Mouse (Mus musculus): Measurements from ENCODE around the gene Fgf16. TPM values are rescaled to one million over a fixed set of nuclear protein-coding genes. Genes with fewer than 3 reads are reported as not detected.

Fgf16 gene
- not detected in 2 replicates for polyA plus RNA-seq (2015; fragmentation: Nextera tagmentation; extraction: Ambion mirVana)

GRCm38 (mm10) chrX:105764162-105765004 is at the start of gene Fgf16:
Gene Fgf16 (plus strand): TSS chrX:105764279.
- H3K4me2 ChIP-seq = peak within 1 kb of the TSS; percentile 47
- no peaks in the 10 kb centered on the region for H3K4me1 ChIP-seq (replicated peaks)
- H3K9me3 ChIP-seq (replicated peaks) = no peaks in the 10 kb centered on the region
- ATAC-seq (ENCODE audit: low read depth) = no peak
- no peaks in the 10 kb centered on the region for H3K36me3 ChIP-seq
- H3K27me3 ChIP-seq = peaks cover 73% of the 10 kb centered on the region
- peak within 1 kb of the TSS; percentile 36 for H3K4me3 ChIP-seq (replicated peaks)
- H3K9ac ChIP-seq = no peak within 1 kb of the TSS
- no peak within 1 kb of the TSS for H3K27ac ChIP-seq
- no peak for DNase-seq
- WGBS (ENCODE audit: insufficient replicate concordance) = 8% methylated on average over 53 of the region's 86 CpGs

GRCm38 (mm10) chrX:105714740-105715139 is 49.3 kb upstream of the Fgf16 start:
- no peak for DNase-seq
- H3K36me3 ChIP-seq = no peaks in the 10 kb centered on the region
- WGBS (ENCODE audit: insufficient replicate concordance) = 70% methylated on average over 4 of the region's 4 CpGs
- H3K9me3 ChIP-seq (replicated peaks) = no peaks in the 10 kb centered on the region
- H3K27me3 ChIP-seq = no peaks in the 10 kb centered on the region; the same call in 1 of the 2 replicates
- no peak overlapping the region for H3K4me3 ChIP-seq (replicated peaks)
- H3K4me1 ChIP-seq (replicated peaks) = no peaks in the 10 kb centered on the region
- no peak for ATAC-seq (ENCODE audit: low read depth)
- H3K9ac ChIP-seq = no peak overlapping the region
- no peak overlapping the region for H3K4me2 ChIP-seq
- no peak overlapping the region for H3K27ac ChIP-seq

- 73% methylated on average over 7 of the region's 7 CpGs for WGBS (ENCODE audit: insufficient replicate concordance)
- Histone ChIP-seq H3K36me3 (no peaks in the 10 kb centered on the region), H3K9ac (no peak overlapping the region), H3K4me1 (replicated peaks) (no peaks in the 10 kb centered on the region), H3K27ac (no peak overlapping the region), H3K4me2 (no peak overlapping the region), H3K27me3 (no peaks in the 10 kb centered on the region; the same call in 1 of the 2 replicates), H3K9me3 (replicated peaks) (no peaks in the 10 kb centered on the region), H3K4me3 (replicated peaks) (no peak overlapping the region)
- ATAC-seq (ENCODE audit: low read depth) = no peak
- no peak for DNase-seq
Measured at GRCm38 (mm10) chrX:105715789-105716321, 48.2 kb upstream of the Fgf16 start.

- H3K9me3 ChIP-seq (replicated peaks) = no peaks in the 10 kb centered on the region
- H3K4me2 ChIP-seq = no peak overlapping the region
- H3K27me3 ChIP-seq = no peaks in the 10 kb centered on the region; the same call in 1 of the 2 replicates
- WGBS (ENCODE audit: insufficient replicate concordance) = 59% methylated on average over 5 of the region's 5 CpGs
- ATAC-seq (ENCODE audit: low read depth) (no peak), DNase-seq (no peak)
- H3K4me3 ChIP-seq (replicated peaks) = no peak overlapping the region
- no peak overlapping the region for H3K27ac ChIP-seq
- no peak overlapping the region for H3K9ac ChIP-seq
- H3K4me1 ChIP-seq (replicated peaks) = no peaks in the 10 kb centered on the region
- H3K36me3 ChIP-seq = no peaks in the 10 kb centered on the region
Measured at GRCm38 (mm10) chrX:105718388-105718787, 45.7 kb upstream of the Fgf16 start.

- no peak overlapping the region for H3K9ac ChIP-seq
- WGBS (ENCODE audit: insufficient replicate concordance) = 61% methylated on average over 5 of the region's 5 CpGs
- no peak overlapping the region for H3K4me3 ChIP-seq (replicated peaks)
Measured at GRCm38 (mm10) chrX:105718943-105719342, 45.1 kb upstream of the Fgf16 start.

GRCm38 (mm10) chrX:105724174-105724573 is 39.9 kb upstream of the Fgf16 start:
- H3K27ac ChIP-seq = no peak overlapping the region
- H3K27me3 ChIP-seq = no peaks in the 10 kb centered on the region; the same call in 1 of the 2 replicates
- H3K4me2 ChIP-seq = no peak overlapping the region
- ATAC-seq (ENCODE audit: low read depth) = no peak
- H3K4me3 ChIP-seq (replicated peaks) = no peak overlapping the region
- WGBS (ENCODE audit: insufficient replicate concordance) = 28% methylated on average over 7 of the region's 7 CpGs
- no peaks in the 10 kb centered on the region for H3K36me3 ChIP-seq
- DNase-seq = no peak
- no peaks in the 10 kb centered on the region for H3K9me3 ChIP-seq (replicated peaks)
- H3K4me1 ChIP-seq (replicated peaks) = no peaks in the 10 kb centered on the region
- H3K9ac ChIP-seq = no peak overlapping the region

More at GRCm38 (mm10) chrX:105718943-105719342, 45.1 kb upstream of the Fgf16 start:
- Histone ChIP-seq H3K27me3 (no peaks in the 10 kb centered on the region; the same call in 1 of the 2 replicates), H3K4me1 (replicated peaks) (no peaks in the 10 kb centered on the region), H3K36me3 (no peaks in the 10 kb centered on the region), H3K4me2 (no peak overlapping the region), H3K9me3 (replicated peaks) (no peaks in the 10 kb centered on the region), H3K27ac (no peak overlapping the region)
- ATAC-seq (ENCODE audit: low read depth) (no peak), DNase-seq (no peak)

GRCm38 (mm10) chrX:105762847-105763527 is 1.1 kb upstream of the Fgf16 start:
- Histone ChIP-seq H3K4me1 (replicated peaks) (no peaks in the 10 kb centered on the region), H3K4me2 (peak overlapping the region; percentile 47), H3K36me3 (no peaks in the 10 kb centered on the region), H3K27me3 (peaks cover 73% of the 10 kb centered on the region), H3K9me3 (replicated peaks) (no peaks in the 10 kb centered on the region), H3K9ac (no peak overlapping the region), H3K27ac (no peak overlapping the region), H3K4me3 (replicated peaks) (no peak overlapping the region)
- 14% methylated on average over 22 of the region's 23 CpGs for WGBS (ENCODE audit: insufficient replicate concordance)
- no peak for DNase-seq
- ATAC-seq (ENCODE audit: low read depth) = no peak

GRCm38 (mm10) chrX:105763612-105764011 is 467 bp upstream of the Fgf16 start:
- Histone ChIP-seq H3K36me3 (no peaks in the 10 kb centered on the region), H3K27me3 (peaks cover 73% of the 10 kb centered on the region), H3K4me1 (replicated peaks) (no peaks in the 10 kb centered on the region), H3K4me3 (replicated peaks) (peak overlapping the region; percentile 36), H3K27ac (no peak overlapping the region), H3K9me3 (replicated peaks) (no peaks in the 10 kb centered on the region), H3K9ac (no peak overlapping the region), H3K4me2 (peak overlapping the region; percentile 47)
- ATAC-seq (ENCODE audit: low read depth) = no peak
- DNase-seq = no peak
- 10% methylated on average over 20 of the region's 20 CpGs for WGBS (ENCODE audit: insufficient replicate concordance)

GRCm38 (mm10) chrX:105765005-105765706 is 1.1 kb downstream of the Fgf16 start:
- no peak for ATAC-seq (ENCODE audit: low read depth)
- Histone ChIP-seq H3K4me1 (replicated peaks) (no peaks in the 10 kb centered on the region), H3K36me3 (no peaks in the 10 kb centered on the region), H3K9me3 (replicated peaks) (no peaks in the 10 kb centered on the region), H3K9ac (no peak overlapping the region), H3K4me3 (replicated peaks) (peak overlapping the region; percentile 36), H3K27ac (no peak overlapping the region), H3K27me3 (peaks cover 72% of the 10 kb centered on the region), H3K4me2 (peak overlapping the region; percentile 47)
- DNase-seq = no peak
- 15% methylated on average over 36 of the region's 36 CpGs for WGBS (ENCODE audit: insufficient replicate concordance)

- WGBS (ENCODE audit: insufficient replicate concordance) = 46% methylated on average over 6 of the region's 6 CpGs
- H3K27ac ChIP-seq = no peak overlapping the region
- H3K9ac ChIP-seq = no peak overlapping the region
- no peaks in the 10 kb centered on the region for H3K4me1 ChIP-seq (replicated peaks)
- H3K4me3 ChIP-seq (replicated peaks) = no peak overlapping the region
- no peaks in the 10 kb centered on the region for H3K36me3 ChIP-seq
- no peak for DNase-seq
- peaks cover 65% of the 10 kb centered on the region for H3K27me3 ChIP-seq
- H3K9me3 ChIP-seq (replicated peaks) = no peaks in the 10 kb centered on the region
- no peak overlapping the region for H3K4me2 ChIP-seq
- ATAC-seq (ENCODE audit: low read depth) = no peak
Measured at GRCm38 (mm10) chrX:105766013-105766412, 1.9 kb downstream of the Fgf16 start.

All from liver, embryonic 13.5 days (tissue).